Mouse (Mus musculus): ENCODE results near the gene Tbc1d22a.

The Tbc1d22a gene

DNA sequence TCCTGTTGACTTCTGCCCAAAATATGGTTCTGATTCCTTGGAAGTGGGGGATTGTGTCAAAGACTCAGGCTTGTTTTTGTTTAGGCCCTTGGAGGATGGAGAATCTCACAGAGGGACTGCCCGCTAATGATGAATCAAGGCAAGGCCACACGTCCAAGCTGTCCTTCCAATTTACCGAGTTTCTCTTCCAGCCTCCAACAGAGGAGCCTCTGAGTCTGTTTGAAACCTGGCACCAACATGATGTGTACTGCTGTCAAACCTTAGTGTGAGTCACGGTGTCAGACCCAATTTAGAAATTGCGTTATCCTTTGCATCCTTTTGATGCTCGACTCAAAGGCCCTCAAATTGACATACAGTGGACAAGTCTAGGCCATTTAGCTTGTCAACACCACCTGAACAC lies 126.5 kb downstream of the Tbc1d22a start:
- no peak for DNase-seq

DNA sequence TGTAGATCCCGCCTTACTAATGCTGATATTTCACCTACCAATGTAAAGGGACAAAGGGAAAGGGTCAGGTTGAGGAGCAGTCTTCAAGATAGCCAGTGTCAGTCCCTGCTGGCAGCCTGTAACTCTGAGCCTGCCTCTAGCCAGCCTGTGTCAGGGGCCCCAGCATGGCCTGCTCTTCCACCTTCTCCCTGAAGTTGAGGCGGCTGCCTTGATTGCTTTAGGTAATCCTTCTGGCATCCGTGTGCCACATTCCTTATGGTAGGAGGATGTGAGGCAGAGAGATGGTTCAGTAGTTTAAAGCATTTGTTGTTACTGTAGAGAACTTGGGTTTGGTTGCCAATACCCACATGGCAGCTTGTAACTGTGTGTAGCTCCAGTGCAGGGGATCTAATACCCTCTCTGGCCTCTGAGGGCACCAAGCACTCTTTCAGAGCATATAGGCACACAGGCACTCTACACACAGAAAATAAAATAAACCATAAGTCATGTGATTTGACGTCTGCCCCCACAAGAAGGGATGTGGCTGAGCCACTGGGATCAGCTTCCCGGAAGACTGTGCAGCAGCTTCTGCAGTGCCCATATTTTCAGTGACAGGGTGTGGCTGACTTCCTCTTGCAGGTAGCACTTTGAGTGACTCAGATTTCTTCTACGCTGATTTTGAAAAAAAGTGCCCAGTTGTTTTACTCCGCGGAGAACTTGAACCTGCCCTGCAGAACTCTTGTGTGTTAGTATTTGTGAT lies 128.5 kb downstream of the Tbc1d22a start:
- DNase-seq = no peak

DNA sequence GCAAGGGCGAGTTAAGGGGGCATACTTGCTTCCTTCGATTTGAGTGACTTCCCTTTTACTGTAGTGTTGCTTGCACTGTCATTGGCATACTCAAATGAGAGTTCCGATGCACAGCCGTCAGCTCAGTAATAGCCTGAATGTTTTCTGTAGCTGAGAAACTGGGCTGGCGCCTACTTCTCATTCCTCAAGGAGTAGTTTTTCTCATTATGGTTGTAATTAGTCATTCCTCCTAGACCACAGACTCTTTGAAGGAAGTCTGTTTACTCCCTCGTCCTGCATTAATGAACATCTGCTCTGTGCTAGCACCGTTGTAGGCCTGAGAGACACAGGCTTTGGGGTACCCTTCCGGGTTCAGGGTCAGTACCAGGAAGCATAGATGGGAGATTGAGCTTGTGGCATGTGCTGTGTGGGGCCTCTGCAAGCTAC lies 130.7 kb downstream of the Tbc1d22a start:
- DNase-seq = no peak

DNA sequence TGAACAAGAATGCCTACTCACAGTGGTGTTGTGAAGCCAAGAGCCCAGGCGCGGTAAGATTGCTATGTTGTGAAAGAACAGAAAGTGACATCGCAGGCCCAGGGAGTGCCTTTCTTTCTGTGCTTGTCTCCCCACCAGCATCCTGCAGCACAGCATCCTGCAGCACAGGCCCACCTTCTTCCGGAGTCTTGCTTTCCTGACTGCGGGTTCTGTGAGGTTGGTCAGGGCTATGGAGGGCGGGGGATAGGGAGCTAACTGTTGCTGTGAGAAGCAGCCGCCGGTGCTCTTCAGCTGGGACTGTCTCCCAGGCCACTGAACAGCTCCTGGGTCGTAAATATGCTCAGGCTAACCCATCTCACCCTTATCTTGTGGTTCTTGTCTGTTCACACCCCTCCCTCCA lies 131.6 kb downstream of the Tbc1d22a start:
- DNase-seq = no peak

DNA sequence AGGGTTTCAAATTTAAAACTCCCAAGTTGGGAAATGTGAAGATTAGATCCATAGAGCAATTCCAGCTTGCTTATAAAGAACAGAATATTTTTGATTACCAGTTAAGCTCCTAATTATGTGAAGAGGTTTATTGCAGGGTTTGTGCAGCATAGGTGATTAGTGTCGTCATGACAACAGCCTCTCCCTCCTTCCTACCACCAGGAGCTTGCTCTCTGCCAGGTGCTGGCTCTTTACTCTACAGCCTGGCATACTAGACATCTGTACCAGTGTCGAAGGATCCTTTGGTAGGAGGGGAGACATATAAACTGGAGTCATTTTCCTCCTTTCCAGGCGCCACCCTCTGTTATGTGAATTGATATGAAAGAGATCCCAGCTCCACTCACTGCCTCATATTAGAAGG lies 132.3 kb downstream of the Tbc1d22a start:
- DNase-seq = no peak

DNA sequence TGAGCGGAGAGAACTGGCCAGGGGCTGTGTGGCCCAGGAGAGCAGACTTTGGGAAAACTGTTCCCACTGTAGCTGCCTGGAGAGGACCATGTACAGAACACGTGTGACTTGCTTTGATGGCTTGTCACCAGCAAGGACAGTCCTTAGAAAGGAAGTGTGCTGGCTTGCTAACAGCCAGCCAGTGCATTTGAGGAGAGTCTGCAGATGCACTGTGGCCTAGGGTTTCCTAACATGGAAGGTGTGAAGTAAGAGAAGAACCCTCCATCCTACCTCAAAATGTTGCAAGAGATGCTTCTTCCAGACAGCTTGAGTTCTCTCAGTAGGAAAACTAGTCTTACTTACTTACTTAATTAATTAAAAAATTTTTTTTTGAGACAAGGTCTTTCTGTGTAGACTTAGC lies 140.7 kb downstream of the Tbc1d22a start:
- DNase-seq = no peak

DNA sequence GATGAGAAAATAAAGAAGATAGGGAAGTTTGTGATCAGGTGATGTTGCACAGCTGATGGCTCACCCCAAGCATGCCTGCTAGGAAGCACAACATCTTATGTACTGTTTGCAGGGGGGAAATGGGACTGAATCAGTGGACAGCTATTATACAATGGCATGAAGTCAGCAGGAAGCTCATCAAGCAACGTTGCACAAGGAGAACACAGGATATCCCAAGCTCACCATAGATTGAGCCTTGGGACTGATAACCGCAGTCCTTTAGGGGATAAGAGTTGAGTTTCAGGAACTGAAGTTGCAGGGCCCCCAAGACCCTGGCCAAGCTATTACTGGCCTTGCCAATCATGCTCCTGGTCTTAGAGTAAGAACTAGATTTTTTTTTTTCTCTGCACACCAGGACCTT lies 141.6 kb downstream of the Tbc1d22a start:
- DNase-seq = no peak

DNA sequence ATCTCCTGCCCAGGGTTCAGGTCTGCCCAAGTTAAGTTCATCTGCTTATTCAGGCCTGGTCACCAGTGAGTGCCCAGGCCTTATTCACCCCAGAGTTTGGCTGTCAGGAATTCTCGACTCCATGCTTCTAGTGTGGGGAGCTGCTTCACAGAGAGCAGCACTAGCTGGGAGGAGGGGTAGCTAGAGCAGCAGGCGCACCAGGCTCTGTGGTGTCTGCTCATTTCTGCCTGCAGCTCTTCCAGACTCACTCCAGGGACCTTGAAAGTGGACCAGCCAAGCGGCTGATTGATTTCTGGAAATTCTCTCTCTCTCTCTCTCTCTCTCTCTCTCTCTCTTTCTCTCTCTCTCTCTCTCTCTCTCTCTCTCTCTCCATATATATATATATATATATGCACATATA lies 146.1 kb downstream of the Tbc1d22a start:
- no peak for DNase-seq

DNA sequence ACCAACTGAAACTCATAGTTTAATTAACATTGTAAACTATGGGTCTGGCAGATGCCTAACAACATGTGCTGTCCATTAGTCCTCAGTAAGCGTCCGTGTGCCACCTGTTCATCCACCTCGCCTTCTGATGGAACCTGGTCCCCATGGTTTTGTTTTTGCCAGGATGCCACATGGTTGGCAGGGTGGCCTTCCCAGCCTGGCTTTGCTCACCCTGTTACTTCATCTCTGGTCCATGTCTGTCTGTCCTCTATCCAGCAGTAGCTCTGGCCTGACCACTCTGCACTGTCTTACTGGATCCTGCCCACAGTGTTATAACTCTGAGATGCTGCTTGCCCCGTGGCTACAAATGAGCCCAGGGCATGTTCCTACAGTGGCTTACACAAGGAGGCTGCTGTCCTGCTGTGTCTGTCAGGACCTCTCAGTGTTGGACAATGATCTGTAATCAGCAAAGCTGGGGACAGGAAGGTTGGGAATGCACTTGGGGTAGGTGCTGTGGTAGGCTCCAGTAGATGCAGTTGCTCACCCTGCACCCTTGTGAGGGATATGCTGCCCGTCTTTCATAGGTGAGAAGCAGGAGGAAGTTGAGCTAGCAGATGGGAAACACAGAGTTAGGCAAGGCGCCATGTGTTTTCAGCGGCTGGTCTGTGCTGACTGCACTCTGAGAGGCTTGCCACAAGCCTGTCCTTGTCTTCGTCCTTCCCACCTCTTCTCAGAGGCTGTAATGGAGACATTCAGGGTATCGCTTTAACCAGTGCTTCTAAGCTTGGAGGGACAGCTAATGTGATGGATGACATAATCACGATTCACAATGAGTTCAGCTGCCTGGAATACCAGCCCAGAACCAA lies 148.3 kb downstream of the Tbc1d22a start:
- DNase-seq = peak; percentile 79

DNA sequence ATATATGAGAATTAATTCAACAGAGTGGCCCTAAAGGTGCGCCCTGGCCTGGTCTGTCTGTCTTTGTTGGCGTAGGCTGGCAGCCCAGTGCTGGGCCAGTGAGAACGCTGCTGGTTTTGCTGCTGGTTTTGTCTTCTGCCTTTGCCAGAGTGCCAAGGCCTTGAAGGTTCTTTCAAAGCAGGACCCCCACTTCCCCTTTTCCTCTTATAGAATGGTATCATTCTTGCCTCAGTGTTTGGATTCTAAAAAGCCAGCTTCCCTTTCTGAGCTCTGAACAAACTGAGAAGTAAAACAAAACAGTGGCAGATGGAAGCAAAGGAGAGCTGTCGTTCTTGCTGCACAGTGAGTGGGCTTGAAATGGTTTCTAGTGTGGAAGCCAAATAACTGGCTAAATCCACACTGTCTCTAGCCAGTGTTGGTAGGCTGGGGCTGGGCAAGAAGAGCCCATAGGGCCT lies 149.6 kb downstream of the Tbc1d22a start:
- DNase-seq = peak; percentile 32

DNA sequence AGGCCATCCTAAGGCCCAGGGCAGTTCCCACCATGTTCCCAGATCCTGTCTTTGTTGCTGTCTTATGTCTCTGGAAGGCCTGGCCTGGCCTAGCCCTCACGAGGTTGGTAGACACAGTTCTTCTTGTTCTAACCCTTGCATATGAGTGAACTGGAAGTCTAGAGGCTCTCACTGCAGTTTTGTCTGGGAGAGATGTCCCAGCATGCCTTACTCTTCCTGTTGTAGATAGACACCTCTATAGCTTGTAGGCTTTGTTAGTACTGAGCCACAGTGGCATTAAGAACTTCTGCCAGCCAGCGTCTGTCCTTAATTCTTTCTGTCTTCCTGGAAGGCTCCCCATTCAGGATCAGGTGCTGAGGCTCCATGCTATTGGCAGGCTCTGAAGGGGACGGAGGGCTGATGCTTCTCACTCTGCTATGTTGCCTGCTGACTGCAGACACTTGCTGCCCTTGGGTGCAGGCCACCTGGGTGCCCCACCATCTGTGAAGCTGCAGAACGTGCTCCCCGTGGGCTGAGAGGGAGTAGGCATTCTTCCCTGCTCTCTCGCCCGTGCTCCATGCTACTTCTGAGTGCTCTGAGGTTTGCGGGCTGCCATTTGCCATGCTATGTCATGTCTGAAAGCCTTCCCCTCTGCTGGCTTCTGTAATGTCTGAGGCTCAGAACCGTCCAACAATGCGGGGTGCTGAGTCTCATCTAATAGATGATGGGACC lies 150.8 kb downstream of the Tbc1d22a start:
- no peak for DNase-seq

DNA sequence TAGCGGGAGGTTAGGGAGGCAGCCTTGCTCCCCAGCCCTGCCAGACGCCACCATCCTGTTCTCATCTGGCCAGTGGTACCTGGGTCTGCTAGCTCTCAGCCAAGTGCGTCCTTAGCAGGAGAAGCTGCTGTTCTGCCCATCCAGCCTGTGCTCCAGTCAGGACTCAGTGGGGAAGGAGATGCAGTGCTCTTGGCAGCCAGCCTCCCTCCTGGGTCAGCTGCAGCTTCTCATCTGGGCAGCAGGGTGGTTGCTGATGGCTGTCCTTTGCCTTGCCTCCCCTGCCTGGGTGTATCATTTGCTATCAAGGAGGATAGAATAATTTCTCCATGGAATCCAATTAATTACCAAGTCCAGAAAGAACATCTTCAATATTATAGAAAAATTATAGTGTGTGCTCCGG lies 152.5 kb downstream of the Tbc1d22a start:
- no peak for DNase-seq

DNA sequence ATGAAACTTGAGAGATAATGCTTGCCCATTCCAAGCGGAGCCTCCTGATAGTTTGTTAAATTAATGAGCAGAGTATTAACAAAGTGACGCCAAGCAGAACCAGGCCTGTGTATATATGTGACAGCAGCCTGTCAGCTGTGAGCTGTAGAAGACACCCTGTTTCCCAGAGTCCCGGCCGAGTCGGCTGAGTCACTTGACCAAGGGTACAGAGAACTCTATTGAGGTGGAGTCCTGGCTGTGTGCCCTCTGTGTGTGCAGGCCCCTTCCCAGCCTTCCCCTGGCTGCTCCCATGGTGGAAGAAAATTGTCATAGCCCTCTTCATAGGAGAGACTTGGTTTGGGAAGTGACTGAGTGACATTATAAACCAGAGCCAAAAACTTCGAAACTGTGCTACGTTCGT lies 153.0 kb downstream of the Tbc1d22a start:
- no peak for DNase-seq

DNA sequence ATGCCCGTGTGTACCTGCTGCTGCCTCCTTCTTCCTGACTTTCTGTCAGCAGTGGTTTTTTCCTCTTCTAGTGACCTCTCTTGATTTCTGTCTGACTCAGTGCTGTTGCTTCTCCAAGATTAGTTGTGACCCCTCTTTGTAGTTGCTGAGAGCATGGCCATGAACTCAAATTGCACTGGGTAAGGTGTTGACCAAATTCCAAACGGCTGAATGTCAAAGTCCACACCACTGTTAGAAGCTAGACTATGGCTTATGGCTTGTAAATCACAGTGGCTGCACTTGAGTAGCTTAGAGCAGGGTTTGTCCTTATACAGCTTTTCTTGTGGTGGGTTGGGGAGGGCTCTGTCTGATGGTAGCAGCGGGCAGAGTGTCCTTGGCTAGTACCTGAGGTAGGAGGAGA lies 156.6 kb downstream of the Tbc1d22a start:
- DNase-seq = no peak

DNA sequence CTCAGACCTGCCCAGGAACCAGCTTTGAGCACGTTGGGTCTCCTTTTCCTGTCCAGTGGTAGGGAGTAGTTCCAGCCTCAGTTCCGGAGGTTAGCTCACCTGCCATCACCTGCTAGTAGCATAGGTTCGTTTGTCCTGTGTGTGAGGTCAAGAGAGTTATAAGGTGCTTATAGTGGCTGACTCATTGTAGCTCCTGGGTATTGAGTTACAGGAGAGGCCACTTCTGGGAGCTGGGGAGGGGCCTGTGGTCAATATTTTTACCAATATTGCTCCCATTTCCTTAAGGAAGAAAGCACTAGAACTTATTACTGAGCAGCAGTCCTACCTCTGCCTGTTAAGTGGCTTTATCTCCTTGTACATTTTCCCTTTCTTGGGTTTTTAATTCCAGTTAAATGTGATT lies 161.0 kb downstream of the Tbc1d22a start:
- no peak for DNase-seq

DNA sequence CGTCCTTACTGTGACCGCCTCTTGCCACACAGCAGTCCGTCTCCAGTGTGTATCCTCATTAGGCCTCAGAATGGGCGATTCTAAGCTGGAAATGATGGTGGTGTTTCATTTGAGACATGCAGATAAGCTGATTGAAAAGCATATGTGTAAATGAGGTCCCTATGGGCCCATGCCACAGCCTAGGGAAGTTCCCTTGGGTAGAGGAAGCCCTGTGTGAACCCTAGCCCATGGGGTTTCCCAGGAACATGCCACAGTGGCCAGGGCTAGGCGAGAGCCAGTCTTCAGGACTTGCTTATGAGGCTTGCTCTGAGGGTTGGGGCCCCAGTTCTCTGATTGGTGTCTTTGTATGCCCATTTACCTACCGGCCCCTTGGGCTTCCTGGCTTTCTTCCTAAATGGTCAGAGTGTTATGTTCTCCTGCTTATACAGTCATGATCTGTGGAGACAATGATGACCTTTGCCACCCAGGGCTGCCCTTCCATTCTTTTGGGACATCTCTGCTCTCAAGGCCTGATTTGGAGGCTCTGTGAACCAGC lies 161.7 kb downstream of the Tbc1d22a start:
- no peak for DNase-seq

DNA sequence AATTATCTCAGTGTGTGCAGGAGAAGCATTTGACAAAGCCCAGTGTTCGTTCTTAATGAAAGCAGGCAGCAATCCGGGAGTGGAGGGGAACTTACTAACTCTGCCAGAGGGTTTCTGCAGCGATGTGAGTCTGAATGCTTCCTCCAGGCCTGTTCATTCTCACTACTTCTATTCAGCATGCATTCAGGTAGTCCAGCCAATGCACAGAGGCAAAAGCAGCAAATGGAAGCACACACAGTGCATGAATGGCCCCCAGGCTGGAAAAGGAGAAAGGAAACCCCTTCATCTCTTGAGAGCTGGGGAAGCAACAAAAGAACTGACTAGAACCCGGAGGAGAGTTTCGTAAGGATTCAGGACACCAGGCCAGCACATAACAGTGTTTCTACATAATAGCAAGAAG lies 169.0 kb downstream of the Tbc1d22a start:
- DNase-seq = no peak

DNA sequence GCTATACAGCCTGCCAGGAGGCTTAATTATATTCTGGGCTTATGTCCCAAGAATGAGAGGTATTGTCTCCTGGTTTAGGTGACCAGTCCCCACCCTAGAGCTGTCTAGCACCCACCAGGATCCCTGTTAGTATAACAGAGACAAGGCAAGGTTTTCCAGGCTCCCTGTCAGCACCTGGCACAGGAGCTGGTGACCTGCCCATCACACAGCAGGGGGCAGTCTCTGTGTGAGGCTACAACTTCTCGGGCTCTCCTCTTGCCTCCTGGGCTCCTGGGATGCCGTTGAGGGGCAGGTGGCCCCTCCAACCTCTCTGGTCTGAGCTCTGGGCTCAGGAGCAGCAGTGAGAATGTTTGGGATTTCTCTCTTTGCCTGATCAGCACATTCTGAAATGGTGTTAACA lies 171.2 kb downstream of the Tbc1d22a start:
- peak; percentile 45 for DNase-seq

DNA sequence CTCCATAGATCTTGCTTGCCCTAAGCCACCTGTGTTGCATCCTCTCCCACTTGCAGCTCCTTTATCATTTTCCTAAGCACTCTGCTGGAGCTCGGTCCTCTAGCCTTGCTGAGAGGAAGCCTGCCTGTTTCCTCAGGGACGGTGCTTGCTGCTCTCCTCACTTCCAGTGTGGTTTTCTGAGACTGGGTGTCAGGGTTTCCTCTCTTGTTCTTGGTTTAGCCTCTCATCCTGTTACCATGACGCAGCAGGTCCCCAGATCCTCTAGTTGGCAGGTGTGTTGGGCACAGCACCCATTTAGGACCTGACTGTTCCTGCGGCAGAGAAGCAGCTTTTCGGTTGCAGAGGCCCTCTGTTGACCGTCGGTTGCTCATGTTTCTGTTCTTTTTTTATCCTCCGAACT lies 172.1 kb downstream of the Tbc1d22a start:
- no peak for DNase-seq

DNA sequence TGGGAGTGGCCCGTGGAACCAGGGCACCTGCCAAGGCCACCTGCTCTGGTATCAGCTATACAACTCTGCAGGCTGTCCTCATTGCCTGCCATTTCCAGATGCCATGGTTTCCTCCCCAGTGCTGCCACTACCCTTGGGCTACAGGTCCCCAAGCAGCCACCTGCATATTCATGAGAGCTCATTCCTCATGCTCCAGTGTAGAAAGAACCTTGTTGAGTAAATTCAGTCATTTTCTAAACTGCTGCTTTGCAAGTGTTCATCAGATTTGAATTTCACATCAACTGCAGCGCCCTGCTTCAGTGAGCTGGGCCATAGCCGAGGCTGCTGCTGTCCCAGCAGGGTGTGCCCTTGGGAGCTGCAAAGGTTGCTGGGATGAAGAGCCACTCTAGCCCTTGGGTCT lies 174.3 kb downstream of the Tbc1d22a start:
- no peak for DNase-seq

DNA sequence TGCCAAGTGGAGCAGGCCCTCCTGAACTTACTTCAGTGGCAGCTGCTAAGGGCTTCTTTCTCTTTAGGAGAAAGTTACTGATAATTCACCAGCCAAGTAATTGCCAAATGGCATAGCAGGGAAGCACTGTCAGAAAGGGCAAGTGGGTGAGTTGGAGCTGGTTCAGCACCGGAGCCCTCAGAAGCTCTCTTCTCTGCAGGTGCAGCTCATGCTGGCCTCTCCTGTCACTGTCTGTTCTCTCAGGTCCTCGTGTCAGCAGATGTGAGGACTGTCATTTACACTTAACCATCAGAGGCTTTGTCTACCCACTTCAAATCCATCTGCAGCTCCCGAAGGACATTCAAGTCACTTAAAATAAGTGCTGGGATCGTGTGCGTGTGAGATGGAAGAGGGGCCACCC lies 190.6 kb downstream of the Tbc1d22a start:
- DNase-seq = no peak

DNA sequence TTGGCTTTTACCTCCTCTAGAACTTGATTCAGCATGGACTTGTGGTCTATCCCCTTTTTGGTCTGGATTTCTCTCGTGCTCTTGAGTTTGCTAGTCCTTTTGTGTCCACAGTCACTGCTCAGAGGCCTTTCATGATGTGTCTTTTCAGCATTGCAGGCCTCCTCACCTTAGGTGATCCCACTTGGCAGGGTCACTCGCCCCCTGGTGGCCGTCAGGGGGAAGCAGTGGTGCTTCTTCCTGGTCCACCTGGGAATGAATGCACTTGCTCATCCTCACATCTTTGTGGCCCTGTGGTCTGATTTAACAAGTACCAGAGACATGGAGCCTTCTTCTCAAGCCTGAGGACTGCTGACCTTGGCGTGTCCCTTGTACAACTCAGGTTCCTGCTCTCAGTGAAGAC lies 191.3 kb downstream of the Tbc1d22a start:
- DNase-seq = peak; percentile 55

DNA sequence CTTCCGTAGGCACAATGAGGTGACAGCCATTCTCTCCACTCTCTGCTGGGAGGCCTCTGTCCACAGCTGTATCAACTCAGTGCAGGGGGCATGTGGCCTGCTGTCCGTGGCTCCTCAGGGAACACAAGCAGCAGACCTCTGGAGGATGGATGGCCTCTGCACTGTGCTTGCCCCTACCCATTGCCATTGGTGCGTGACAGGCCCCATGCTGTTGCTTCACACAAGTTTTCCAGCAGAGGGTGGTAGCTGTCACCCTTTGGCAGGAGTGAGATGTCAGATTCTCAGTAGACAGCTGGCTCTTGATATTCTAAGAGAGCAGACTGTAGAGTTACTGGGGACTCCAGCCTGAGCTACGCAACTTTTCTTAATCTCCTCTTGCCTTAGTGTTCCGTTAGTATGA lies 195.1 kb downstream of the Tbc1d22a start:
- DNase-seq = no peak

Measured in cerebellum, adult 11-12 months (tissue).